Mouse (Mus musculus): ENCODE data around the gene Olfr221. TPM values are rescaled to one million over a fixed set of nuclear protein-coding genes. Genes with fewer than 3 reads are reported as not detected.

The Olfr221 gene
- polyA plus RNA-seq, 1 experiment: not detected

- DNase-seq: peak; percentile 47
- TF ChIP-seq CTCF (conservative IDR thresholded peaks at IDR 0.05; ENCODE audit: insufficient read depth, insufficient read length, low read depth, low read length) (no peak), POLR2A (IDR thresholded peaks at IDR 0.05; ENCODE audit: low read depth, low read length) (no peak)
- H3K36me3 ChIP-seq (ENCODE audit: control insufficient read depth, insufficient read depth, low read length): no peaks in the 10 kb centered on the region; the same call in 1 of the 2 replicates
- H3K4me1 ChIP-seq (ENCODE audit: control insufficient read depth, insufficient read depth, low read length): no peaks in the 10 kb centered on the region
- no peak overlapping the region for H3K4me3 ChIP-seq (ENCODE audit: insufficient read depth, low read depth, low read length)
- 58% methylated on average over 16 of the region's 16 CpGs for WGBS
- H3K27ac ChIP-seq (ENCODE audit: insufficient read depth, low read depth, low read length): no peak overlapping the region
- H3K27me3 ChIP-seq (replicated peaks; ENCODE audit: control insufficient read depth, insufficient read depth, low read length): no peaks in the 10 kb centered on the region
Observed at GRCm38 (mm10) chr14:52003981-52004495, 38.2 kb downstream of the Olfr221 start.

- 95% methylated on average over 14 of the region's 14 CpGs for WGBS
- Histone ChIP-seq H3K27me3 (replicated peaks; ENCODE audit: control insufficient read depth, insufficient read depth, low read length) (no peaks in the 10 kb centered on the region), H3K4me1 (ENCODE audit: control insufficient read depth, insufficient read depth, low read length) (no peaks in the 10 kb centered on the region), H3K27ac (ENCODE audit: insufficient read depth, low read depth, low read length) (no peak overlapping the region), H3K36me3 (ENCODE audit: control insufficient read depth, insufficient read depth, low read length) (no peaks in the 10 kb centered on the region), H3K4me3 (ENCODE audit: insufficient read depth, low read depth, low read length) (no peak overlapping the region)
- DNase-seq: no peak
- TF ChIP-seq POLR2A (IDR thresholded peaks at IDR 0.05; ENCODE audit: low read depth, low read length) (no peak), CTCF (conservative IDR thresholded peaks at IDR 0.05; ENCODE audit: insufficient read depth, insufficient read length, low read depth, low read length) (no peak)
Observed at GRCm38 (mm10) chr14:51997483-51997882, 44.8 kb downstream of the Olfr221 start.

- Histone ChIP-seq H3K27ac (ENCODE audit: insufficient read depth, low read depth, low read length) (no peak overlapping the region), H3K27me3 (replicated peaks; ENCODE audit: control insufficient read depth, insufficient read depth, low read length) (no peaks in the 10 kb centered on the region), H3K4me3 (ENCODE audit: insufficient read depth, low read depth, low read length) (no peak overlapping the region), H3K4me1 (ENCODE audit: control insufficient read depth, insufficient read depth, low read length) (no peaks in the 10 kb centered on the region), H3K36me3 (ENCODE audit: control insufficient read depth, insufficient read depth, low read length) (no peaks in the 10 kb centered on the region)
- no peak for DNase-seq
- no peak for TF ChIP-seq CTCF (conservative IDR thresholded peaks at IDR 0.05; ENCODE audit: insufficient read depth, insufficient read length, low read depth, low read length)
- WGBS: 81% methylated on average over 17 of the region's 17 CpGs
Observed at GRCm38 (mm10) chr14:51996866-51997265, 45.4 kb downstream of the Olfr221 start.

- 84% methylated on average over 13 of the region's 13 CpGs for WGBS
- Histone ChIP-seq H3K4me1 (ENCODE audit: control insufficient read depth, insufficient read depth, low read length) (no peaks in the 10 kb centered on the region), H3K4me3 (ENCODE audit: insufficient read depth, low read depth, low read length) (no peak overlapping the region), H3K27ac (ENCODE audit: insufficient read depth, low read depth, low read length) (no peak overlapping the region), H3K27me3 (replicated peaks; ENCODE audit: control insufficient read depth, insufficient read depth, low read length) (no peaks in the 10 kb centered on the region), H3K36me3 (ENCODE audit: control insufficient read depth, insufficient read depth, low read length) (no peaks in the 10 kb centered on the region)
- no peak for DNase-seq
- TF ChIP-seq POLR2A (IDR thresholded peaks at IDR 0.05; ENCODE audit: low read depth, low read length) (no peak), CTCF (conservative IDR thresholded peaks at IDR 0.05; ENCODE audit: insufficient read depth, insufficient read length, low read depth, low read length) (peak; percentile 34; the same call in 1 of the 2 replicates)
Observed at GRCm38 (mm10) chr14:51996231-51996841, 45.9 kb downstream of the Olfr221 start.

- Histone ChIP-seq H3K27ac (ENCODE audit: insufficient read depth, low read depth, low read length) (no peak overlapping the region), H3K27me3 (replicated peaks; ENCODE audit: control insufficient read depth, insufficient read depth, low read length) (no peaks in the 10 kb centered on the region), H3K36me3 (ENCODE audit: control insufficient read depth, insufficient read depth, low read length) (no peaks in the 10 kb centered on the region), H3K4me3 (ENCODE audit: insufficient read depth, low read depth, low read length) (no peak overlapping the region), H3K4me1 (ENCODE audit: control insufficient read depth, insufficient read depth, low read length) (no peaks in the 10 kb centered on the region)
- TF ChIP-seq CTCF (conservative IDR thresholded peaks at IDR 0.05; ENCODE audit: insufficient read depth, insufficient read length, low read depth, low read length) (no peak), POLR2A (IDR thresholded peaks at IDR 0.05; ENCODE audit: low read depth, low read length) (no peak)
- 74% methylated on average over 12 of the region's 12 CpGs for WGBS
- DNase-seq: no peak
Observed at GRCm38 (mm10) chr14:51995219-51995871, 46.9 kb downstream of the Olfr221 start.

GRCm38 (mm10) chr14:51994453-51994852 lies 47.8 kb downstream of the Olfr221 start:
- no peak overlapping the region for H3K4me3 ChIP-seq (ENCODE audit: insufficient read depth, low read depth, low read length)
- TF ChIP-seq POLR2A (IDR thresholded peaks at IDR 0.05; ENCODE audit: low read depth, low read length) (no peak), CTCF (conservative IDR thresholded peaks at IDR 0.05; ENCODE audit: insufficient read depth, insufficient read length, low read depth, low read length) (no peak)
- WGBS: 91% methylated on average over 4 of the region's 4 CpGs
- H3K36me3 ChIP-seq (ENCODE audit: control insufficient read depth, insufficient read depth, low read length): no peaks in the 10 kb centered on the region
- H3K4me1 ChIP-seq (ENCODE audit: control insufficient read depth, insufficient read depth, low read length): no peaks in the 10 kb centered on the region
- no peak for DNase-seq
- no peak overlapping the region for H3K27ac ChIP-seq (ENCODE audit: insufficient read depth, low read depth, low read length)
- H3K27me3 ChIP-seq (replicated peaks; ENCODE audit: control insufficient read depth, insufficient read depth, low read length): no peaks in the 10 kb centered on the region

DNA sequence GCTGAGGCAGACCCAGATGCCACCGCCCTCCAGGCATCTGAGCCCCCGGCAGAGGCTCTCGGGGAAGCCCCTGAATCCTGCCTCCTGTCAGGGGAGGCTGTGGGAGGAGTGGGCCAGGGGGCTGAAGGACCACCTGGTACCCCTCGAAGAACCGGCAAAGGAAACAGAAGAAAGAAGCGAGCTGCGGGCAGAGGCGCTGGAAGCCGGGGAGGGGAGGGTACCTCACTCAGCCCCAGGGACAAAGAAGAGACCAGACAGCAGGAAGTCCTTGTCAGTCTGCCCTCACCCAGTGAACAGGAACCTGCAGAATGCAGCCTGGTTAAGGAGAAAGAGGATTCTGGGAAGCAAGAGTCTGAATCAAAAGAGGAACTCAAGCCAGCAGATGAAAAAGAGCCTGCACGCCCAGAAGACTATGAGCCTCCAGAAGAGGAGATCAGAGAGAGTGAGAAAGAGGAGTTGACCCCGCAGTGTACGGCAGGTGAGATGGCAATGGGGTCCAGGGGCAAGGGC lies 52.7 kb downstream of the Olfr221 start:
- no peak for DNase-seq

More for the DNA sequence above, 52.7 kb downstream of the Olfr221 start:
- Histone ChIP-seq H3K4me3 (ENCODE audit: insufficient read depth, low read depth, low read length) (no peak overlapping the region), H3K36me3 (ENCODE audit: control insufficient read depth, insufficient read depth, low read length) (no peaks in the 10 kb centered on the region), H3K27ac (ENCODE audit: insufficient read depth, low read depth, low read length) (no peak overlapping the region), H3K4me1 (ENCODE audit: control insufficient read depth, insufficient read depth, low read length) (no peaks in the 10 kb centered on the region), H3K27me3 (replicated peaks; ENCODE audit: control insufficient read depth, insufficient read depth, low read length) (no peaks in the 10 kb centered on the region)
- TF ChIP-seq CTCF (conservative IDR thresholded peaks at IDR 0.05; ENCODE audit: insufficient read depth, insufficient read length, low read depth, low read length) (no peak), POLR2A (IDR thresholded peaks at IDR 0.05; ENCODE audit: low read depth, low read length) (no peak)
- 74% methylated on average over 12 of the region's 12 CpGs for WGBS

Measured in kidney, adult 2 months (tissue).